Mouse (Mus musculus) liver, postnatal 0 days (tissue): Measurements from ENCODE around the gene Cfap206.
"Not testable (repeated sequence)": the region's sequence is repeated elsewhere in the genome, so short reads cannot be mapped to it uniquely, and the experiment has no call there.

Source experiments
- CTCF ChIP-seq: sonication (generic); IDR thresholded peaks from 2 replicates; pipeline ENCODE4 v1.5.1; 2016; ENCODE audit warnings: antibody characterized with exemption, low read depth
- EP300 ChIP-seq: IDR thresholded peaks from 2 replicates; pipeline ENCODE4 v1.6.1; 2016; ENCODE audit warnings: antibody characterized with exemption, low read depth, mild to moderate bottlenecking

GRCm38 (mm10) chr4:34733415-34733814, 3.4 kb upstream of the Cfap206 start:
- peak; percentile 44; the same call in 1 of the 2 replicates for TF ChIP-seq CTCF
- TF ChIP-seq EP300, result not testable (repeated sequence)
